Mouse (Mus musculus): Measurements from ENCODE around the gene Elovl3. TPM values are rescaled to one million over a fixed set of nuclear protein-coding genes. Genes with fewer than 3 reads are reported as not detected.
"Not testable (repeated sequence)": the region's sequence is repeated elsewhere in the genome, so short reads cannot be mapped to it uniquely, and the experiment has no call there.

Elovl3 gene
- total and polyA plus RNA-seq, 3 experiments, result 0.27 to 0.55 (median 0.31) TPM

- 85% methylated on average over 4 of the region's 4 CpGs for WGBS
- TF ChIP-seq CTCF (IDR thresholded peaks at IDR 0.05) (no peak), POLR2A (IDR thresholded peaks at IDR 0.05; ENCODE audit: insufficient read depth, low read depth, low read length) (no peak), EP300 (IDR thresholded peaks at IDR 0.05; ENCODE audit: insufficient read depth, low read depth, low read length) (no peak)
Measured at GRCm38 (mm10) chr19:46126301-46126700, 5.4 kb upstream of the Elovl3 start.

GRCm38 (mm10) chr19:46129737-46130136 lies 2.0 kb upstream of the Elovl3 start:
- H3K27me3 ChIP-seq (ENCODE audit: control insufficient read depth, insufficient read depth, low read length); DNase-seq; H3K79me2 ChIP-seq (replicated peaks; ENCODE audit: control insufficient read depth, insufficient read depth, low read length); H3K27ac ChIP-seq; H3K4me3 ChIP-seq; H3K36me3 ChIP-seq (ENCODE audit: control insufficient read depth, insufficient read depth, low read length); H3K4me1 ChIP-seq (ENCODE audit: control insufficient read depth, insufficient read depth, low read length); H3K9ac ChIP-seq (ENCODE audit: low read depth, low read length); intact Hi-C loops (cut with DNase I): not testable (repeated sequence)
- 69% methylated on average over 6 of the region's 6 CpGs for WGBS

More at GRCm38 (mm10) chr19:46126301-46126700, 5.4 kb upstream of the Elovl3 start:
- Histone ChIP-seq H3K27me3 (ENCODE audit: control insufficient read depth, insufficient read depth, low read length) (peaks cover 3% of the 10 kb centered on the region; the same call in 1 of the 2 replicates), H3K4me3 (no peak overlapping the region), H3K4me1 (ENCODE audit: control insufficient read depth, insufficient read depth, low read length) (no peaks in the 10 kb centered on the region; the same call in 1 of the 2 replicates), H3K79me2 (replicated peaks; ENCODE audit: control insufficient read depth, insufficient read depth, low read length) (no peaks in the 10 kb centered on the region), H3K36me3 (ENCODE audit: control insufficient read depth, insufficient read depth, low read length) (no peaks in the 10 kb centered on the region), H3K9ac (ENCODE audit: low read depth, low read length) (no peak overlapping the region), H3K27ac (no peak overlapping the region)
- intact Hi-C loops (cut with DNase I), result no loop called here
- DNase-seq, result no peak

DNA sequence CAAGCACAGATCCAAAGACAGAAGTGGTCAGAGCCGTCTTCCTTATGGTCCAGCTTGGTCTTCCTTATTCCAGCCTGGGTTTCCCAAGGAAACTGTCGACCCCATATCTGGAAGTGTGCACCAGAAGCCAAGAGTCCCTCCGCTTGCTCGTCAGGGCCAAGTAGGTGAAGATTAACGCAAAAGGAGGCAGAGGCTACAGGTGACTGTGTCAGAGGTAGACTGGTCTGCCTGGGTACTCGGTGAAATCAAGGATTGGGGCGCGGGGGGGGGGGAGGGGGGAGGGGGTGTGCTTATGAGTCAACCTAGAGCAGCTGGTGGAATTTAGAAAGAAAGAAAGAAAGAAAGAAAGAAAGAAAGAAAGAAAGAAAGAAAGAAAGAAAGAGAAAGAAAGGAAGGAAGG lies 414 bp upstream of the Elovl3 start:
- H3K4me1 ChIP-seq (ENCODE audit: control insufficient read depth, insufficient read depth, low read length), result no peaks in the 10 kb centered on the region; the same call in 1 of the 2 replicates
- TF ChIP-seq POLR2A (IDR thresholded peaks at IDR 0.05; ENCODE audit: insufficient read depth, low read depth, low read length), result no peak
- peaks cover 5% of the 10 kb centered on the region for H3K27me3 ChIP-seq (ENCODE audit: control insufficient read depth, insufficient read depth, low read length)
- H3K36me3 ChIP-seq (ENCODE audit: control insufficient read depth, insufficient read depth, low read length), result no peaks in the 10 kb centered on the region
- no peaks in the 10 kb centered on the region for H3K79me2 ChIP-seq (replicated peaks; ENCODE audit: control insufficient read depth, insufficient read depth, low read length)
- WGBS, result 7% methylated on average over 8 of the region's 8 CpGs
- no peak for DNase-seq
- no peak overlapping the region for H3K9ac ChIP-seq (ENCODE audit: low read depth, low read length)
- intact Hi-C loops (cut with DNase I), result no loop called here
- no peak overlapping the region for H3K4me3 ChIP-seq
- H3K27ac ChIP-seq, result no peak overlapping the region

DNA sequence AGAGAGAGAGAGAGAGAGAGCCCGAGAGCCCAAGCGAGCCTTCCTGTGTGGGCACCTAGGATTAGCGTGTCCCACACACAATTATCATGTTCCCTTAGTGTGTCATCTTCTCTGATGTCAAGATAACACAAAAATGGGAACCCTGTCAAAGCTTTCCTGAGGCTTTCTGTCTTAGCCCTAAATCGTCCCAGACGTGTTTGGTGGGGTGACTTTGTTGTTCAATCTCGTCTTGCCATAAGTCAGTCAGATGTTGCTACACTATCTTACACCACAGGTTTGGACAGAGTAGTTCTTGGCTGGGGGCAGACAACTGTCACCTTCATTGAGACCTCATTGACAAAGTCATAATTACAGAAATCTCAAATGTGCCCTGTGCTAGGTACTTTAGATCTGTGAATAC lies 880 bp downstream of the Elovl3 start:
- peaks cover 9% of the 10 kb centered on the region for H3K27me3 ChIP-seq (ENCODE audit: control insufficient read depth, insufficient read depth, low read length)
- 30% methylated on average over 6 of the region's 6 CpGs for WGBS

GRCm38 (mm10) chr19:46135297-46135696 lies 3.6 kb downstream of the Elovl3 start:
- Histone ChIP-seq H3K9ac (ENCODE audit: low read depth, low read length) (no peak overlapping the region), H3K27ac (no peak overlapping the region), H3K79me2 (replicated peaks; ENCODE audit: control insufficient read depth, insufficient read depth, low read length) (no peaks in the 10 kb centered on the region), H3K4me1 (ENCODE audit: control insufficient read depth, insufficient read depth, low read length) (peaks cover 2% of the 10 kb centered on the region), H3K27me3 (ENCODE audit: control insufficient read depth, insufficient read depth, low read length) (peaks cover 6% of the 10 kb centered on the region), H3K36me3 (ENCODE audit: control insufficient read depth, insufficient read depth, low read length) (no peaks in the 10 kb centered on the region), H3K4me3 (peak overlapping the region; percentile 58)
- TF ChIP-seq EP300 (IDR thresholded peaks at IDR 0.05; ENCODE audit: insufficient read depth, low read depth, low read length) (peak; percentile 93), POLR2A (IDR thresholded peaks at IDR 0.05; ENCODE audit: insufficient read depth, low read depth, low read length) (no peak)
- WGBS, result 2% methylated on average over 12 of the region's 12 CpGs
- DNase-seq, result peak; percentile 86 to 92
- intact Hi-C loops (cut with DNase I), result loop anchor here (1.0 to 2.0 kb wide), 2 partner anchors 119 to 174 kb away; no protein-coding TSS in a partner anchor

More for the DNA sequence above, 880 bp downstream of the Elovl3 start:
- Histone ChIP-seq H3K4me1 (ENCODE audit: control insufficient read depth, insufficient read depth, low read length) (peaks cover 2% of the 10 kb centered on the region), H3K9ac (ENCODE audit: low read depth, low read length) (no peak overlapping the region), H3K27ac (no peak overlapping the region), H3K36me3 (ENCODE audit: control insufficient read depth, insufficient read depth, low read length) (no peaks in the 10 kb centered on the region), H3K79me2 (replicated peaks; ENCODE audit: control insufficient read depth, insufficient read depth, low read length) (no peaks in the 10 kb centered on the region), H3K4me3 (no peak overlapping the region)
- intact Hi-C loops (cut with DNase I), result no loop called here
- TF ChIP-seq POLR2A (IDR thresholded peaks at IDR 0.05; ENCODE audit: insufficient read depth, low read depth, low read length) (no peak), CTCF (IDR thresholded peaks at IDR 0.05) (no peak), EP300 (IDR thresholded peaks at IDR 0.05; ENCODE audit: insufficient read depth, low read depth, low read length) (no peak)
- DNase-seq, result no peak

- H3K27ac ChIP-seq, result no peak overlapping the region; the same call in 1 of the 2 replicates
- no peaks in the 10 kb centered on the region for H3K36me3 ChIP-seq (ENCODE audit: control insufficient read depth, insufficient read depth, low read length)
- WGBS, result under 1% methylated on average over 79 of the region's 79 CpGs
- DNase-seq, result peak; percentile 69 to 73
- peak overlapping the region; percentile 58 for H3K4me3 ChIP-seq
- H3K79me2 ChIP-seq (replicated peaks; ENCODE audit: control insufficient read depth, insufficient read depth, low read length), result no peaks in the 10 kb centered on the region
- no peak for TF ChIP-seq EP300 (IDR thresholded peaks at IDR 0.05; ENCODE audit: insufficient read depth, low read depth, low read length)
- peak; percentile 53 for TF ChIP-seq CTCF (IDR thresholded peaks at IDR 0.05)
- TF ChIP-seq POLR2A (IDR thresholded peaks at IDR 0.05; ENCODE audit: insufficient read depth, low read depth, low read length), result no peak
- H3K4me1 ChIP-seq (ENCODE audit: control insufficient read depth, insufficient read depth, low read length), result peaks cover 2% of the 10 kb centered on the region
- H3K9ac ChIP-seq (ENCODE audit: low read depth, low read length), result peak overlapping the region; percentile 63
- intact Hi-C loops (cut with DNase I), result loop anchor here (1.0 to 2.0 kb wide), 2 partner anchors 118 to 173 kb away; no protein-coding TSS in a partner anchor
- H3K27me3 ChIP-seq (ENCODE audit: control insufficient read depth, insufficient read depth, low read length), result peaks cover 6% of the 10 kb centered on the region
Measured at GRCm38 (mm10) chr19:46135789-46136638, 4.3 kb downstream of the Elovl3 start.
